Comparison of ENCODE assay signal across 7 mouse cellular contexts in genomic region chr17:12915488-12915880, GRCm38 (mm10). TPM values are rescaled to one million over a fixed set of nuclear protein-coding genes. Genes with fewer than 3 reads are reported as not detected.
DNase-seq lines count a peak whose midpoint lies in the region; ATAC-seq and TF ChIP-seq lines count a peak whose summit lies in the region.

Gene Tcp1, plus strand, starts transcription at chr17:12915701.

- 1% methylated on average over 18 of the region's 18 CpGs for WGBS in intestine, postnatal 0 days

- peak within 1 kb of the TSS; percentile 96 for H3K9ac ChIP-seq in intestine, postnatal 0 days (ENCODE audit: low read depth, low read length)

- peak within 1 kb of the TSS; percentile 75 for H3K27ac ChIP-seq in cortical plate, adult 2 months (ENCODE audit: insufficient read depth, low read length)
- H3K27ac ChIP-seq in intestine, postnatal 0 days (ENCODE audit: low read depth, low read length): peak within 1 kb of the TSS; percentile 89

- no peaks in the 10 kb centered on the region for H3K9me3 ChIP-seq in intestine, postnatal 0 days (ENCODE audit: control insufficient read depth)
- H3K9me3 ChIP-seq in megakaryocyte, embryonic 14.5 days: no peaks in the 10 kb centered on the region

- H3K4me1 ChIP-seq in cortical plate, adult 2 months (ENCODE audit: control insufficient read depth, insufficient read depth, low read length): no peaks in the 10 kb centered on the region
- H3K4me1 ChIP-seq in intestine, postnatal 0 days (replicated peaks; ENCODE audit: control insufficient read depth, insufficient read depth, low read length): no peaks in the 10 kb centered on the region
- peaks cover 31% of the 10 kb centered on the region for H3K4me1 ChIP-seq in megakaryocyte, embryonic 14.5 days

- H3K36me3 ChIP-seq in intestine, postnatal 0 days (ENCODE audit: control insufficient read depth, insufficient read depth): peaks cover 46% of the 10 kb centered on the region
- H3K36me3 ChIP-seq in megakaryocyte, embryonic 14.5 days (replicated peaks; ENCODE audit: low read length): peaks cover 65% of the 10 kb centered on the region

- peak within 1 kb of the TSS; percentile 85 for H3K4me2 ChIP-seq in intestine, postnatal 0 days (replicated peaks; ENCODE audit: low read depth)

- no peak for DNase-seq in thymus, postnatal 0 days (ENCODE audit: low spot score)
- DNase-seq in thymus, postnatal 14 days: no peak
- no peak for DNase-seq in gastrocnemius, postnatal 4 days (ENCODE audit: low spot score in 2 of 2)
- DNase-seq in MN1 (ENCODE audit: low spot score): no peak

- no peaks in the 10 kb centered on the region for H3K27me3 ChIP-seq in intestine, postnatal 0 days (replicated peaks; ENCODE audit: control insufficient read depth, insufficient read depth, low read length)
- H3K27me3 ChIP-seq in megakaryocyte, embryonic 14.5 days (replicated peaks): no peaks in the 10 kb centered on the region

- ATAC-seq in intestine, postnatal 0 days: peak; percentile 19

- peak within 1 kb of the TSS; percentile 75 for H3K4me3 ChIP-seq in cortical plate, adult 2 months (ENCODE audit: insufficient read depth, low read length)
- H3K4me3 ChIP-seq in intestine, postnatal 0 days (ENCODE audit: low read depth, low read length): peak within 1 kb of the TSS; percentile 90
- H3K4me3 ChIP-seq in megakaryocyte, embryonic 14.5 days (replicated peaks): peak within 1 kb of the TSS; percentile 92

- TF ChIP-seq POLR2A in cortical plate, adult 2 months (IDR thresholded peaks at IDR 0.05; ENCODE audit: extremely low read depth, insufficient read depth, low read length): no peak

- no peak for TF ChIP-seq CTCF in cortical plate, adult 2 months (IDR thresholded peaks at IDR 0.05; ENCODE audit: extremely low read depth, insufficient read depth, low read length)
- TF ChIP-seq CTCF in intestine, postnatal 0 days (IDR thresholded peaks at IDR 0.05; ENCODE audit: low read depth): no peak

RNA-seq across cellular contexts. Expression of gene Tcp1, which starts in this region (rescaled TPM):
- 409 and 414 TPM in 2 replicates for polyA plus RNA-seq in thymus, postnatal 0 days (2015; fragmentation: Nextera tagmentation; extraction: Ambion mirVana)
- 135 and 140 TPM in 2 replicates for polyA plus RNA-seq in cortical plate, adult 2 months (2012; rRNA removed)
- 100 to 1,000 TPM; 290 to 292 TPM for total RNA-seq in gastrocnemius, postnatal 4 days (2021)
- 143 and 144 TPM in 2 replicates for polyA plus RNA-seq in intestine, postnatal 0 days (2015; fragmentation: Nextera tagmentation; extraction: Ambion mirVana)
- 12.9 and 20.7 TPM in 2 replicates for polyA plus RNA-seq in megakaryocyte, embryonic 14.5 days (2012; ENCODE audit: insufficient read depth, low replicate concordance)
